Mouse (Mus musculus) thymus, postnatal 10 days (tissue): ENCODE data around the gene Reps2.

Experiments used
- DNase-seq, 2 experiments: peaks; one replicate each; pipeline ENCODE4 v3.0.0; 2021; ENCODE audit warnings: low spot score in 2 of 2

Reps2 gene

GRCm38 (mm10) chrX:162496485-162496884 lies 147.0 kb downstream of the Reps2 start:
- no peak for DNase-seq

DNA sequence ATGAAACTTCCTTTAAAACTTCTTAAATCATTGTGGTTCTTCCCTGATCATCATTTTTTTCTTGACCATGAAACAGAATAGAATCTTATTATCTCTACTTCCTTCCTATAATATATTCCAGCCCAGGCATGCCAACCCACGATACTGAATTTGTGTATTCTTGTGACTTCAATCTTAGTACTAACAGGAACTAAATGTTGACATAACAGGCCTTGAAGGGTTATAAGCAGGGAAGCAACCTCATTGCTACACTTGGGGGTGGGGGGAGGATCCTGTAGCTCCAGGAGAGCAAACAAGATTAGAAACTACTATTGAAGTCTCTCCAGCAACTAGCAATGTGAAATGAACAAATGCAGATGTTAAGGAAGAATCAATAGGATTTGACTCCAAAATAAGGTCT lies 154.8 kb downstream of the Reps2 start:
- no peak for DNase-seq

DNA sequence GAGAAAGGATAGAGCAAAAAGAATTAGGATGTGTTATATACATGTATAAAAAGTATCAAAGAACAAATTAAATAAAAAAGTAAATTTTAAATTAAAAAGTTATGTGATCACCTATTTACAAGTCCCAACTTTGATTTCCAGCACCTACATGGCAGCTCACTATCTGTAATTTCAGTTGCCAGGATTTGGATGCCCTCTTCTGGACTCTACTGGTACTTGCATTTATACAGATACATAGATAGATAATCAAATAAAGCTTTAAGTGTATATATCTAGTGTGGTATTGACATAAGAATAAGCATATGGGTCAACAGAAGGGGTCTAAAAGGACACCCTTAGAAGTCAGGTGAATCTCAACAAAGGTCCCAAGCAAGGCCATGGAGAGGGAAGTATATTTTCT lies 155.7 kb downstream of the Reps2 start:
- no peak for DNase-seq

- no peak for DNase-seq
These were observed 173.2 kb downstream of the Reps2 start for GRCm38 (mm10) chrX:162470213-162470612.

DNA sequence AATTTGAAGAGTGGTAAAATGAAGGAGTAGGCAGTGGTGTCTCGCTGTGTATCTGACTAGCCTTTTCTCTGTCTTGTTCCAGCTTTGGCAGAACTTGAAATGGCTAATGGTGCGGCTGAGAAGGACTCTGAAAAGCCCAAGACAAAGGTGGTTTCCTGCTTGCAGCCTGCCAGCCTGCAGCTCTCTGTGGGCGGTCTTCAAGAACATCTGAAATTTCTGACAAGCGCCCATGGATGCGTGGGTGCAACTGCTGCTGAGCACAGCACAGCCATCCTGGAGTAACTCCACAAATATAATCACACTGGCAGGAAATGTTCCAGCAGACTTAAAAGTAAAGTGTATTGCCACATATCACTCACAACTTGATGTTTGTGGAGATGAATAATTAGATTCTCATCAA lies 181.3 kb downstream of the Reps2 start:
- DNase-seq: no peak

DNA sequence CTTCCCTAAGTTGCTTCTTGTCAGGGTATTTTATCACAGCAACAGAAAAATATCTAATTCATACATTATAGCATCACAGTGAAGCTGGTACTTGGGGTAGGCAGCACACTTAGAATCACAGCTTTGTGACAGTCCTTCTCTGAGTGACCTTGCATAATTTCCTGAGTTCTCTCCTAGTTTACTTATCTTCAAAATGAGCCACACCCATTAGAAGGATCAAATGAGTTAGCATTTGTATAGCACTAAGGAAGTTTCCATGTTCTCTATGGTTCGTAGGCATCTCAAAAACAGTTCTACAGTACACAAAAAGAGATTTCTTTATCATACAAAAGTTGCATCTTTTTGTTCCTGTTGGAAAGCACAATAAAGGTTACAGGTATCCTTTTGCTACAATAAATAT lies 187.0 kb downstream of the Reps2 start:
- no peak for DNase-seq

DNA sequence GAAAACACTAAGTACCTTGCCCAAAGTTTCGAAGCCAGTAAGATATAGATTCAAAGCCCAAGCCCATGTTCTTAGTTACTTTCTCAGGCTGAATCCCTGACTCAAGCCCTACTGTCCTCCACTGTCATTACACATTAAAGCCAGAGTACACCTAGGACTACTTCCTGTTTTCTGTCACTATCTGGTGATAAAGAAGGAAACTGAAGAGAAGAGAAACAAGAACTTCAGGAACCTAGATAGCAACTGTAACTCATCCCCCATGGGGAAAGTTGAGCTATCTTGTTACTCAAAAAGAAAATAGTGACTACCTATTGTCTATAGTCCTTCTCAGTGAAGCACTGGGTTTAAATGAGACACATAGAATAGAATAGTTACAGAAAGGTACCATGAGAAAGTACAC lies 188.1 kb downstream of the Reps2 start:
- DNase-seq: no peak

DNA sequence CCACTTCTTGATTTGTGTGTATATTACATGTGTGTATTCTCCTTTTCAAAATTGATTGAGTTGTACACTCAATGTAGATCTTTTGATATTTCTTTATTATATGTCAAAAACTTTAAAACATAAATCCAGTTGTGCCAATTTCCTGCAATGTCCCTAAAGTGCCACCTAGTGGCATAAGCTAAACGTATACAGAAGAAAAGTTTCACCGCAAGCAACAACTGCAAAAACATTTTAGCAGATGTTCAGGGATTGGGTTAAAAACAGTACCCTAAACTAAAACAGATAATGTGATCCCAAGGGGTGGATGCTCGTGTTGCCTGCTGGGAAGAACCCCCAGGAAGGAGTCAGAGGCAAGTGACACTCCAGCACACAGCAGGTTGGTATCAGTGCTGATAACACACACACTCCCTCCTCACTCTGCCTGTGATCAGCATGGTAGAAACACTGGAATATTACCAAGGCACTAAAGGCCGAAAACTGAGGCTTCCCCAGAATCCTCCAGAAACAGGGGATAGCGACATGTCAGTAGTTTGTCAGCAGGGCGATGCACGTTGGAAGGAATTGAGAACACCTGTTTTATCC lies 189.5 kb downstream of the Reps2 start:
- no peak for DNase-seq

DNA sequence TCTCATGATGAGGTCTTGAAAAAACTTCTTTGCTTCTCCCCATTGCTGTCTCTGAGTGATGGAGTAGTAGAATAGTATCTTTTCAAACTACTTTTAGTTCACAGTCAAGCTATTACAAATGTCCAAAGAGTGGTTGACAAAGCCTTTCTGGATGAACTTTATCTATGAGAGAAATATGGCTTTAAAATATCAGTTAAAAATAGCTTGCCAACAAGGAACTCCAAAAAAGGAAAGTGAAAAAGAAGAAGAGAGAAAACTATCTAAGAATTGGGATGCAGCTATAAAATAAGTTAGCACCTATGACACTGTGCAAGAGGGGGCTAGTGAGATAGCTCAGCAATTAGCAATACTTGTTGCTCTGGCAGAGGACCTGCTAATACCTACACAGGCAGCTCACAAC lies 190.8 kb downstream of the Reps2 start:
- DNase-seq: no peak

DNA sequence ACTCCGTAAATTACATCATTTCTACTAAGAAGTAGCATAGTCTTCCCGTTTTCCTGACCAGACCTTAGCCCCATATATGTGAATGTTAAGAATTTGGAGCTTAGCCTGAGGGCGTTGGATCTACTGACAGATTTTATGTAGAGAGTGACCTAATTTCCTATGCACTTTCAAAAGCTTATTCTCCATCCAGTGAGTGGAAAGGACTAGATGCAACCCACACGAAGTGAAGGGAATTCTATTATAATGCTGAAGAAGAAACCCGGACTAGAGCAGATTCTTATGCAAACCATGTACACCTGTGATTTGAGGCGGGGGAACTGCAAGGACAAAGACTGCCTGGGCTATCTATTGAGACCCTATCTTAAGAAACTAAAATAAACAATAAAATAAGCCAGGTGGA lies 195.5 kb downstream of the Reps2 start:
- no peak for DNase-seq

DNA sequence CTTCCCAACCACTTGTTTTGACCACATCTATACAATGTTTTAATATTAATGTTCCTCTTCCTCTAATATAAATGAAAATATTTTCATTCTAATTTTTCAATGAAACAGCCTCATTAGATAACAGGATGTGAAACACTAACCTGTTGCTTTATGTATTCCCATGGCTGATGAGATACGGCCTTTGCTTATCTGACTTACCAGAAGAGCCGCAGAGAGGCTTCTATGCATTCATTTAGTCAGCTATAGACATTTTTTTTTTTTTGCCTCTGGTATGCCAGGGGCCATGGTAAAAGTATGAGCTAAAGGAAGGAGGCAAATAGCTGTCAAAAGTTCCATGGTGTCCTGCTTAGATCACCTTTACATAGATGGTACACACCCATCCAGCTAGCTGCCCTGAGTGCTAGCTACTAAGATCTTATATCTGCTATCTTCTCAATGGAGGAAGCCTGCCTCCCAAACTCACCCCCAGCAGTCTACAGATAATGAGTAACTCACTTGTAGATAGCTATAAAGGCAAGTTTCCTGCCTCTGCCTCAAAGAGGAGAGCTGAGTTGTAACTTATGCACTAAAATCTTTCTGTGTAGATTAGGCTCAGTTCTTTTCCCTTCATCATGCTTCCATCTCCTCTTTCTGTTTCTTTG lies 196.7 kb downstream of the Reps2 start:
- no peak for DNase-seq

DNA sequence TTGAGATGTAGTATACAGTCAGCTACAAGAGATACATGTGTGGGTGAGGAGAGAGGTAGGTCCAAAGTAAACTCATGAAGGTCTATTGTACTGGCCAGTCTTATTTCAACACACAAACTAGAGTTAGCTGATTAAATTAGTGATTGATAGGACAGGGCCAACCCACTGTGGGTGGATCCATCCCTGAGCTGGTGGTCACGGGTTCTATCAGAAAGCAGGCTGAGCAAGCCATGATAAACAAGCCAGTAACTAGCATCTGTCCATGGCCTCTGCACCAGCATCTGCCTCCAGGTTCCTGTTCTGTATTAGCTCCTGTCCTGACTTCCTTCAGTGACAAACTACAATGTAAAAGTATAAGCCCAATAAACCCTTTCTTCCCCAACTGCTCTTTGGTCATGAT lies 200.1 kb downstream of the Reps2 start:
- DNase-seq: no peak

DNA sequence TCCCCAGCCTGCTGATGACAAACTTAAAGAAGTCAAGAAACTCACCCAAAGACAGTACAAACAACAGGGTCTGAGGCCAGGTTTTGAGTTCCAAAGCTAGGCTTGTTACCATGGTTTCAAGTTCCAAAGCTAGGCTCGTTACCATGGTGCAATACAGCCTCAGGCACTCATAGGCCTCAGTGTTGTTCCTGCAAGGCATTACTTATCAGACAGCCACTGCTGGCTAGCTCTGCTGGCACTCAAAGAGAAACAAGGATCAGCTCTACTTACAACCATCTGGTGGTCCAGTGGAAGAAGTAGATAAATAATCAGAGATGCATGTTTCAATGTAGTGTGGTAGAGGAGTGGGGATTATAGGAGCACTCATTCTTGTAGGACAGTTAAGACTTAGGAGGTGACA lies 200.5 kb downstream of the Reps2 start:
- no peak for DNase-seq

DNA sequence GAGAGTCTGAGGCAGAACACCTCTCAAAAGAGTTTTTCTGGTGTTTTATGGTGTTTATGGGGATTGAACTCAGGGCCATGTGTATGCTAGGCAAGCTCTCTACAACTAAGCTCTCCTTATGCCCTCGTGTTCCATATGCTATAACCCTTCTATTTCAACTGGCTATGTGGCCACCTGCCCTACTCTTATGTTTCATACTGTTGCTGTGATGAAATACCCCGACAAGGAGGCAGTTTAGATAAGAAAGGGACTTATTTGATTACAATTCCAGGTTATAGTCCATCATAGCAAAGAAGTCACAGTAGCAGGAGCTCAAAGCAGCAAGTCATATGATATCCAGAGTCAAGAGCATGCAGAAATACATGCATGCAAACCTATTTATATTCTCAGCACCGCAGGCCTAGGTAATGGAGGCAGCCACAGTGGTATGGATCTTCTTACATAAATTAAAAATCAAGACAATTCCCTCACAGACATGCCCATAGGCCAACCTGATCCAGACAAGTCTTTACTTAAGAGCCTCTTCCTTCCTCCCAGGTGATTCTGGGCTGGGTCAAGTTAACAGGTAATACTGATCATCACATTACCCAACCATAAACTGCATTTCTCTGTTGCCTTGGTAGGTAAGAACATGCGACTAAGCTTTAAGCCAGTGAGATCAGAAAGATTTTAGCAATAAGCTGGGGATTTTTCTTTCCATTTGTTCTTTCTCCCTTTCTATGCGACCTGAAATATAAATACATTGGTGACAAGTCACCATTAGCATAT lies 210.5 kb downstream of the Reps2 start:
- DNase-seq: no peak

- DNase-seq: no peak
These were observed 215.8 kb downstream of the Reps2 start for GRCm38 (mm10) chrX:162427698-162428097.

- no peak for DNase-seq
These were observed 224.0 kb downstream of the Reps2 start for GRCm38 (mm10) chrX:162419431-162419830.

- DNase-seq: no peak
These were observed 230.3 kb downstream of the Reps2 start for GRCm38 (mm10) chrX:162413124-162413523.

DNA sequence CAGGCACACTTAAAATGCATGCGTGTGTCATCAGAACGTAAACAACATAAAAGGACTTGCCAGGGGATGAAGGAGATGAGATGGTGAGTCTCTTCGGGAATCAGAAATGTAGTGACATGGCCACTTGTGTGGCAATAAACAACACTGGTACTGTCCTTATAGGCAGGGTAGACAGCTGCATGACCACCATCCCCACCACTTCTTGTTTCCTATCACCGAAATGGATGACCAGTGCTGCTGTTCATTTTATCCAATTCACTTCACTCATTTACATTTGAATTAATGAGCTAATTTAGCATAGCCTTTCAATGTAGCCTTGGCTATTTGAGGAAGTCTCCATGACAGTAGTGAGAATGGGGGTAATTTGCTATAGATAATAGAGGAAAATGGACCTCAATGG lies 236.2 kb downstream of the Reps2 start:
- no peak for DNase-seq

DNA sequence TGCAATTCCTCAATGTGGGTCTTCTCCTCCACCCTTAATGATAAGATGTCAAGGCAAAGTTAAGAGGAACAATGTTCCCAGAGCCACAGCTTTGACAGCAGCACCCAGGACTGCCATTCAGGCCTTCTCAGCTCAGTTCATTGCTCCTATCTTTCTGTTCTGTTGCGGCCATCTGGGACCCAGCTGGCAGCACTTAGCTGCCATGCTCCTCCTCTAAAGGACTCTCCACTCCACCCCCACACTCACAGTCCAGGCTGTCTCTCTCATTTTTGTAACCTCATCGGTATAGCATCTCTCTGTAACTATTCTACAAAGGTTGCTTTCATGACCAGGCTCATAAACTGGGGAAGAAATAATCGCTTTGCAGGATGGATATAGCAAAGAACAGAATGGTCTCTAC lies 241.0 kb downstream of the Reps2 start:
- DNase-seq: no peak

DNA sequence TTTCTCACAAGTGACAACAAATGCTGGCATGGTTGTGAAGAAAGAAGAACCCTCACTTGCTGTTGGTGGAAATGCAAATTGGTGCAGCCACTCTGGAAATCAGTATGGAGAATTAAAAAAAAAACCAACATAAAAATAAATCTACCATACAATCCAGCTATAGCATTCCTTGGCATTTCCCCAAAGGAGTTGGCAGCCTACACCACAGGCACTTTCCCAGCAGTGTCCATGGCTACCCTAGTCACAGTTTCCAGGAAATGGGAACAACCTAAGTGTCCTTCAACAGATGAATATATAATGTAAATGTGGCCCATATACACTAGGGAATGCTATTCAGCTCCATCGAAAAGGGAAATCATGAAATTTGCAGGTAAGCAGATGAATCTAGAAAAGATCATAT lies 262.7 kb downstream of the Reps2 start:
- no peak for DNase-seq

DNA sequence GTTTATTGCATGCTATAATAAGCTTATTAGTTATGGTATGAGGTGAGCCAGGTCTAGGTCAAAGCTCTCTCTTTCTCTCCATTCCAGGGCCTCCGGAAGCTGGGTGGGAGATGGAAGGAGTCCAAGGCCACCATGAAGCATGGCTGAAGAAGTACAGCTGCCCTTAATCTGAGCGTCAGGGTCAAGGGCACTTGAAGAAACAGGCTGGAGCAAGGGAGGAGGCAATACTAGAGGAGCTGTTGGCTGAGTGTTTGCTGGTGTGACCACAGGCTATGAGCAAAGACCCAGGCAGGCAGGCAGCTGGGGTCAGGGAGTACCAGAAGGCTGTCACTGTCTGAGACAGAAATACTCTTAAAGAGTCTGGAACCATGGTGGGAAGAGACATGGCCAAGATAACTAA lies 280.2 kb downstream of the Reps2 start:
- DNase-seq: no peak
